Mouse (Mus musculus) hindbrain, embryonic 14.5 days (tissue): ENCODE measurements at regions not wholly inside any gene's neighbourhood (a gene's known extent, or its start where the extent isn't known, plus 50 kb on each side); places are given as distances from the start of the nearest gene placed in this dataset.
A peak's percentile ranks its signal among the peaks of the same experiment; 100 is the strongest.

Source experiments
- ATAC-seq: fragments of 200-750 bp; cut with Nextera tagmentation; 2 replicates; pipeline ENCODE4 v1.8.0; 2017; ENCODE audit warnings: moderate number of reproducible peaks, mild to moderate bottlenecking, moderate TSS enrichment, moderate library complexity; ENCODE audit not compliant: low FRiP score
- DNase-seq: peaks from one replicate; pipeline ENCODE4 v3.0.0-alpha.2; 2015; ENCODE audit warnings: low spot score
- H3K27ac ChIP-seq: fragments of 300-500 bp; sonication (generic); 2 replicates; pipeline ENCODE4 v1.5.1; 2014; ENCODE audit warnings: mild to moderate bottlenecking, moderate library complexity
- H3K27me3 ChIP-seq: fragments of 300-500 bp; sonication (generic); 2 replicates; pipeline ENCODE4 v1.6.1; 2014; ENCODE audit warnings: mild to moderate bottlenecking, low read length, mixed read lengths; ENCODE audit not compliant: control insufficient read depth, insufficient read depth
- H3K36me3 ChIP-seq: fragments of 300-500 bp; sonication (generic); replicated peaks from 2 replicates; pipeline ENCODE4 v1.6.1; 2014; ENCODE audit not compliant: control insufficient read depth, insufficient read depth
- H3K4me1 ChIP-seq: fragments of 300-500 bp; sonication (generic); replicated peaks from 2 replicates; pipeline ENCODE4 v1.6.1; 2014; ENCODE audit warnings: antibody characterized with exemption, low read length, mixed read lengths; ENCODE audit not compliant: control insufficient read depth, insufficient read depth
- H3K4me2 ChIP-seq: fragments of 300-500 bp; sonication (generic); replicated peaks from 2 replicates; pipeline ENCODE4 v1.6.1; 2014; ENCODE audit warnings: mild to moderate bottlenecking, moderate library complexity
- H3K4me3 ChIP-seq: fragments of 300-500 bp; sonication (generic); replicated peaks from 2 replicates; pipeline ENCODE4 v1.5.1; 2014; ENCODE audit warnings: mild to moderate bottlenecking, low read length
- H3K9ac ChIP-seq: fragments of 300-500 bp; sonication (generic); 2 replicates; pipeline ENCODE4 v1.6.1; 2014
- H3K9me3 ChIP-seq: fragments of 300-500 bp; sonication (generic); 2 replicates; pipeline ENCODE4 v1.6.1; 2016; ENCODE audit warnings: low read length; ENCODE audit not compliant: control insufficient read depth
- WGBS: fragments of 180-500 bp; shearing (Covaris S2); extraction: QIAGEN DNeasy Blood & Tissue Kit; methylation state at CpG from one replicate; pipeline ENCODE4 v1.1.7; 2014; 5-methylcytosine and 5-hydroxymethylcytosine counted together

DNA sequence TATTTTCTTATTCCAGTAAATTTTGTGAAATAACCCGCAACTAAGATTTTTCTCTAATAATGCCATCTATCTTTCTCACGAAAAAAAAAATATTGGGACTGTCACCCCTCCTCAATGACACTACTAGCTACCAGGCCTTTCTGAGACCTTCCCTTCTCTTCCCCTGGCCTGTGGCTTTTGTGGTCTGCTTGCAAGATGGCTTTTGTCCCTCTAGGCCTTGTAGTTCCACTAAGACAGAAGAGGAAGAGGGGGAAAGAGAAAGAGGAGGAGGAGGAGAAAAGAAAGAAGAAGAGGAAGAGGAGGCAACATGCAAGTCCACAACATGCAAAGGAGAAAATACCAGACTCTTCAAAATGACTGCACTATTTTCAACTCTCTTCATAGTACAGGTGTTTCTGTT lies 590.9 kb upstream of the Sall1 start:
- WGBS: 89% methylated on average over 2 of the region's 2 CpGs
- no peaks in the 10 kb centered on the region for H3K9me3 ChIP-seq
- no peak for ATAC-seq
- H3K36me3 ChIP-seq: no peaks in the 10 kb centered on the region
- H3K4me1 ChIP-seq: no peaks in the 10 kb centered on the region
- no peak for DNase-seq
- H3K4me3 ChIP-seq: no peak overlapping the region
- no peak overlapping the region for H3K27ac ChIP-seq
- H3K27me3 ChIP-seq: no peaks in the 10 kb centered on the region
- no peak overlapping the region for H3K4me2 ChIP-seq
- H3K9ac ChIP-seq: no peak overlapping the region

GRCm38 (mm10) chr8:89632304-89632703 lies 588.3 kb upstream of the Sall1 start:
- H3K9me3 ChIP-seq: no peaks in the 10 kb centered on the region
- H3K27ac ChIP-seq: no peak overlapping the region
- H3K4me3 ChIP-seq: no peak overlapping the region
- no peak for ATAC-seq
- 60% methylated on average over 5 of the region's 5 CpGs for WGBS
- no peaks in the 10 kb centered on the region for H3K4me1 ChIP-seq
- DNase-seq: no peak
- no peaks in the 10 kb centered on the region for H3K36me3 ChIP-seq
- H3K4me2 ChIP-seq: no peak overlapping the region
- no peaks in the 10 kb centered on the region for H3K27me3 ChIP-seq
- H3K9ac ChIP-seq: no peak overlapping the region

GRCm38 (mm10) chr8:89630540-89630939 lies 586.6 kb upstream of the Sall1 start:
- H3K36me3 ChIP-seq: no peaks in the 10 kb centered on the region
- H3K4me2 ChIP-seq: no peak overlapping the region
- no peaks in the 10 kb centered on the region for H3K4me1 ChIP-seq
- H3K9ac ChIP-seq: no peak overlapping the region
- no peaks in the 10 kb centered on the region for H3K9me3 ChIP-seq
- DNase-seq: no peak
- no peak overlapping the region for H3K27ac ChIP-seq
- H3K27me3 ChIP-seq: no peaks in the 10 kb centered on the region
- WGBS: 69% methylated on average over 3 of the region's 3 CpGs
- H3K4me3 ChIP-seq: no peak overlapping the region
- no peak for ATAC-seq

- Histone ChIP-seq H3K4me1 (no peaks in the 10 kb centered on the region), H3K9ac (no peak overlapping the region), H3K27me3 (no peaks in the 10 kb centered on the region), H3K9me3 (no peaks in the 10 kb centered on the region), H3K27ac (no peak overlapping the region), H3K4me2 (no peak overlapping the region), H3K4me3 (no peak overlapping the region), H3K36me3 (no peaks in the 10 kb centered on the region)
- no peak for DNase-seq
- ATAC-seq: no peak
- WGBS: 76% methylated on average over 7 of the region's 7 CpGs
These were observed 574.1 kb upstream of the Sall1 start for GRCm38 (mm10) chr8:89618089-89618488.

- no peak for ATAC-seq
- Histone ChIP-seq H3K4me1 (no peaks in the 10 kb centered on the region), H3K9me3 (no peaks in the 10 kb centered on the region), H3K4me3 (no peak overlapping the region), H3K36me3 (no peaks in the 10 kb centered on the region), H3K27me3 (no peaks in the 10 kb centered on the region), H3K27ac (no peak overlapping the region), H3K9ac (no peak overlapping the region), H3K4me2 (no peak overlapping the region)
- WGBS: 59% methylated on average over 8 of the region's 8 CpGs
- no peak for DNase-seq
These were observed 572.0 kb upstream of the Sall1 start for GRCm38 (mm10) chr8:89615863-89616558.

GRCm38 (mm10) chr8:89609074-89609473 lies 565.1 kb upstream of the Sall1 start:
- no peaks in the 10 kb centered on the region for H3K36me3 ChIP-seq
- H3K27me3 ChIP-seq: no peaks in the 10 kb centered on the region
- no peak for ATAC-seq
- no peak overlapping the region for H3K9ac ChIP-seq
- H3K4me1 ChIP-seq: no peaks in the 10 kb centered on the region
- no peak overlapping the region for H3K4me2 ChIP-seq
- no peak overlapping the region for H3K4me3 ChIP-seq
- WGBS: 64% methylated on average over 4 of the region's 4 CpGs
- no peak for DNase-seq
- H3K9me3 ChIP-seq: no peaks in the 10 kb centered on the region
- no peak overlapping the region for H3K27ac ChIP-seq

DNA sequence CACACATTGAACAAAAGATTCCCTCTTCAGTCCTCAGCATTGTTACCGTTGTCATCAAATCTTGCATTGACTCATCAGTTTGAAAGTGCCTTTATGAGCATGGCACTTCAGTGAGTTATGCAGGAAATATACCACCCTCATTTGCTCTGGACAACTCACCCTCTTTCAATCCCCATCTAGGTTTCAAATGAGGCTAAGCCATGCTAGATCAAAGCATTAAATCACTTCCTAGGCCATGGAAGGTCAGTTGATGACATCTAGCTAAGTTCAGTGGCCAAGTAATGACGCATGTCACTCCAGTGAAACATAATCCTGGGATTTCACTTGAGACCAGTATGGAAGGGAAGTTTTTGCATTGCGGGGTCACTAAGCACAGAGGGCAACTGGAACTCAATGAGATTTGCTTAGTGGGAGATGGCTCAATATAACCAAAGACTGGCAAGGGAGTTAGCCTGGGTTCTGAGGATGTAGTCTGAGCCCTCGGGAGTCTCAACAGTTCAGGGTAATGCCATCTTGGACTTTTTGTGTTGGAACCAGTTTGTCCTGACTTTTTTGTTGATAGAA lies 562.0 kb upstream of the Sall1 start:
- Histone ChIP-seq H3K4me1 (no peaks in the 10 kb centered on the region), H3K4me2 (no peak overlapping the region), H3K27ac (no peak overlapping the region), H3K4me3 (no peak overlapping the region), H3K27me3 (no peaks in the 10 kb centered on the region), H3K36me3 (no peaks in the 10 kb centered on the region), H3K9ac (no peak overlapping the region), H3K9me3 (no peaks in the 10 kb centered on the region)
- 91% methylated on average over 4 of the region's 4 CpGs for WGBS
- no peak for DNase-seq
- ATAC-seq: no peak

DNA sequence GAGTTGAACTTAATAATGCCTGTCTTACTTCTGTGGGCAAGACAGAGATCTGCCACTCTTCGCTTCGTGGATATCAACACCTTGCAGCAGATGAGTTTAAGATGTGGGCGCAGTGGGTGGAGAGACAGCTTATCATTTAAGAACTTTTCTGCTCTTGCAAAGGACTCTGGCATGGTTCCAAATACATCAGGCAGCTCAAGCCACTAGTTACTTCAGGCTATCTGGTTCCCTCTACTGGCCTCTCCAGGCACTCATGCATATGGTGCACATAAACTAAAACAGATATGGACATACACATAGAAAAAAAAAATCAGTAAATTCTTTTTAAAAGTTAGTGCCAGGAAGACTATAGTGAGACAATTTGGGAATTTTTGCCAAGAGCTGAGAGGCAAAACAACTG lies 560.5 kb upstream of the Sall1 start:
- H3K4me3 ChIP-seq: no peak overlapping the region
- no peak for DNase-seq
- no peaks in the 10 kb centered on the region for H3K27me3 ChIP-seq
- H3K9me3 ChIP-seq: no peaks in the 10 kb centered on the region
- H3K9ac ChIP-seq: no peak overlapping the region
- over 99% methylated on average over 3 of the region's 3 CpGs for WGBS
- H3K27ac ChIP-seq: no peak overlapping the region
- H3K36me3 ChIP-seq: no peaks in the 10 kb centered on the region
- no peak for ATAC-seq
- no peaks in the 10 kb centered on the region for H3K4me1 ChIP-seq
- no peak overlapping the region for H3K4me2 ChIP-seq

DNA sequence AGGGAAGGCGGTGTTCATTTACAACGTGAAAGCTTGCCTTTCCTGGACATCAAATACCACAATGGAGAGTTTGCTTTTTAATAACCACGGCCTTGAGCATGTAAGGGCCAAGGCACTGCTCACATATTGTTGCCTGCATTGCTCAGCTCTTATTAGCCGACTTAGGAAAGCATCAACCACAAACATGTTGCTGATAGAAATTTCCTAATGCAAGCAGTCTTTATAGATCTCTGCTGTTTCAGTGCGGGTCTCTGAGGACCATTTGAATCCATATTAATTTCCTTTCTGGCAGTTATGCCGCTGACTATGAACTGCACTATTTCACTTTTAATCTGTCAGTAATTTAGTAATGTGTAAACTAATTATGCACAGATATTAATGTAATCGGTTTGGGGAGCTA lies 552.4 kb upstream of the Sall1 start:
- peak; percentile 36 for DNase-seq
- H3K27me3 ChIP-seq: no peaks in the 10 kb centered on the region
- 67% methylated on average over 7 of the region's 7 CpGs for WGBS

DNA sequence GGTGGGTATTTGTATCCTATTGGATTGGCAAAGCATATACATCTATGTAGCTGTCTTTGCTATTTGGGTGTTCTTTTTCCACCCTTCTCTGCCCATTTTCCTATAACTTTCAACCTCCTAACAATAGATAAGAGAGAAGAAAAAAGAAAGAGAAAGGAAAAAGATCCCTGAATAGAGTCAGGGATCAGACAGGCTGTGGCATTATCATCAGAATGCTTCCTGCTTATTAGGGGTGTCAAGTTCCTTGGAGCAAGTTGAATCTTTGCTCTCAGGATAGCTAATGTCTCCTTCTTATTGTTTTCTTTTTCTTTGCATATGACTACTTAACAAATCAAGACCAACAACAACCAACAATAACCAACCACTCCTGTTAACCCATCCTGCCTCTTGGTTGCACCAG lies 539.1 kb upstream of the Sall1 start:
- H3K4me1 ChIP-seq: no peaks in the 10 kb centered on the region
- H3K27me3 ChIP-seq: no peaks in the 10 kb centered on the region
- no peak overlapping the region for H3K4me3 ChIP-seq
- ATAC-seq (no peak), DNase-seq (no peak)
- no peak overlapping the region for H3K27ac ChIP-seq
- H3K9ac ChIP-seq: no peak overlapping the region
- H3K4me2 ChIP-seq: no peak overlapping the region
- H3K36me3 ChIP-seq: no peaks in the 10 kb centered on the region
- no peaks in the 10 kb centered on the region for H3K9me3 ChIP-seq

More for the DNA sequence above, 552.4 kb upstream of the Sall1 start:
- Histone ChIP-seq H3K9me3 (no peaks in the 10 kb centered on the region), H3K9ac (no peak overlapping the region), H3K27ac (no peak overlapping the region), H3K36me3 (no peaks in the 10 kb centered on the region), H3K4me1 (no peaks in the 10 kb centered on the region), H3K4me3 (no peak overlapping the region), H3K4me2 (no peak overlapping the region)
- no peak for ATAC-seq
